8 mouse cellular contexts compared by ENCODE assay signal in the genomic region with DNA sequence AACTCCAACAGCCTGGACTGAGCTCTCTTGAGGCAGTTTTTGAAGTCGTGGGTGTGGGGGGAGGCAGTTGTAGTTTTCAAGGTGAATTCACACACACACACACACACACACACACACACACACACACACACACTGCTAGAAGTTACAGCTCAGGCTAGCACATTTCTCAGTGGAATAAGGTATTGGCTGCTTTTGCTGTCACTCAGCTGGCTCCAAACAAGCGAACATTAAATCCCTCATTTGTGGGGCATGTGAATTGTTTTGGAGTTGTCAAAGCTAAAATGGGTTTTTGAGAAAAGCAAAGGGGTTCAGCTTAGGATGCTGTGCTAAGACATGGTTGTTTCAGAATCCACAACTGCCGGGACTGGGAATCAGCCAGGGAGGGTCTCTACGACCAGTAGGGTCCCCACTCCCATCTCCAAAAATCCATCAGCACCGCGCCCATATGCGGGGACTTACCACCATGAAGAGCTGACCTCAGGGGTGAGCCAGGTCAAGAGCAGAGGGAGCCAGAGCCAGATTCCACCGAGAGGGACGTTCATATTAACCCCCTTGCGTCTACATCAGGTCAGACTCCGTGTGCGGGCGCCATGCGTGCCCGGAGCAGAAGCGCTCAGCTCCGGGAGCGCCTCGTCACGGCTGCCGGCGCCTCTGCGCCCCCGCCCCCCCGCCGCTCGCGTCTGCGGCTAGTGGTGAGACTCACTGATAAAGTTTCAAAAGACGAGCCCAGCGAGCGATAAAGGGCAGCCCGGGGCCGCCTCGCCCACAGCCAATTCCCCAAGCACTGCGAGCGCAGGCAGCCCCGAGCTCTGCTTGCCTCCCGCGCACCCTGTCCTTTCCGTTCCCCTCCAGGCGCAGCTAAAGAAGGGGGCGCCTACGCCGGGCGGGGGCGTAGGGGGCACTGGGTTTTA. TPM values are rescaled to one million over a fixed set of nuclear protein-coding genes. Genes with fewer than 3 reads are reported as not detected.
A peak's percentile ranks its signal among the peaks of the same experiment; 100 is the strongest.
DNase-seq lines count a peak whose midpoint lies in the region; ATAC-seq lines count a peak whose summit lies in the region.

A gene (minus strand): TSS at position 840 of the 911 bp plus-strand sequence.

- H3K27me3 ChIP-seq in liver, embryonic 13.5 days: peaks cover 59% of the 10 kb centered on the region

- no peaks in the 10 kb centered on the region for H3K9me3 ChIP-seq in liver, embryonic 13.5 days (replicated peaks)

- no peak within 1 kb of the TSS for H3K27ac ChIP-seq in liver, embryonic 13.5 days

- DNase-seq in cerebellum, postnatal 25 days: peak; percentile 18 to 23
- DNase-seq in cerebellum, adult 9-11 months: no peak
- DNase-seq in urinary bladder, adult 2 months (ENCODE audit: low spot score): no peak
- DNase-seq in urinary bladder, postnatal 10 days (ENCODE audit: low spot score): no peak
- peak; percentile 33 for DNase-seq in liver, embryonic 13.5 days
- DNase-seq in retina, embryonic 14.5 days (ENCODE audit: low spot score): peak; percentile 43
- DNase-seq in spleen, postnatal 4 days (ENCODE audit: low spot score in 2 of 2): no peak

- H3K36me3 ChIP-seq in liver, embryonic 13.5 days: no peaks in the 10 kb centered on the region

- peaks cover 17% of the 10 kb centered on the region for H3K4me1 ChIP-seq in liver, embryonic 13.5 days (replicated peaks)

- WGBS in liver, embryonic 13.5 days (ENCODE audit: insufficient replicate concordance): 1% methylated on average over 45 of the region's 47 CpGs

- peak; percentile 62 to 63 for ATAC-seq in hematopoietic stem cell, adult 5-6 weeks (replicated peaks in 1 of 2; ENCODE audit: insufficient read depth in 1 of 2, low FRiP score in 2 of 2, low TSS enrichment in 1 of 2, low read depth in 1 of 2, poor library complexity in 2 of 2, severe bottlenecking in 2 of 2)
- ATAC-seq in liver, embryonic 13.5 days (ENCODE audit: low read depth): peak; percentile 83

- H3K9ac ChIP-seq in liver, embryonic 13.5 days: no peak within 1 kb of the TSS

- peak within 1 kb of the TSS; percentile 62 for H3K4me2 ChIP-seq in liver, embryonic 13.5 days

- peak within 1 kb of the TSS; percentile 42 for H3K4me3 ChIP-seq in liver, embryonic 13.5 days (replicated peaks)

RNA-seq across cellular contexts. Expression of the gene that starts here (rescaled TPM):
- 43.5 and 48.9 TPM in 2 replicates for polyA plus RNA-seq in urinary bladder, adult 2 months (2012; rRNA removed)
- not detected in 2 replicates for total RNA-seq in hematopoietic stem cell, adult 5-6 weeks (2017)
- polyA plus RNA-seq in liver, embryonic 13.5 days (2015; fragmentation: Nextera tagmentation; extraction: Ambion mirVana): 1.7 and 2.1 TPM in 2 replicates

Comparison
In these comparisons a context has a peak if more than half of its experiments do, and no peak if none do; other contexts are left out.
1. RNA of the gene that starts here (polyA plus RNA-seq): 43.5 to 48.9 TPM in urinary bladder, adult 2 months; 1.7 to 2.1 TPM in liver, embryonic 13.5 days; every median in the first group is over 10 times any median in the second.
2. DNase-seq: peak in cerebellum, postnatal 25 days (2 of 2), liver, embryonic 13.5 days (single experiment) and retina, embryonic 14.5 days (single experiment); none in cerebellum, adult 9-11 months (single experiment), urinary bladder, adult 2 months (single experiment), urinary bladder, postnatal 10 days (single experiment) and spleen, postnatal 4 days (0 of 2).
3. Peak in ATAC-seq in hematopoietic stem cell, adult 5-6 weeks; RNA of the gene not detected or under 1 TPM.